Mouse (Mus musculus) kidney, embryonic 16.5 days (tissue): ENCODE results near the gene Olfr12. TPM values are rescaled to one million over a fixed set of nuclear protein-coding genes. Genes with fewer than 3 reads are reported as not detected.

ENCODE experiments used
- ATAC-seq: fragments of 200-750 bp; cut with Nextera tagmentation; 2 replicates; pipeline ENCODE4 v1.8.0; 2017; ENCODE audit warnings: moderate TSS enrichment; ENCODE audit not compliant: low FRiP score, low TSS enrichment
- H3K27ac ChIP-seq: fragments of 300-500 bp; sonication (generic); 2 replicates; pipeline ENCODE4 v1.5.1; 2014; ENCODE audit warnings: low read length
- H3K27me3 ChIP-seq: fragments of 300-500 bp; sonication (generic); 2 replicates; pipeline ENCODE4 v1.6.1; 2014; ENCODE audit warnings: low read length, control low read depth, mixed read lengths; ENCODE audit not compliant: insufficient read depth
- H3K36me3 ChIP-seq: fragments of 300-500 bp; sonication (generic); 2 replicates; pipeline ENCODE4 v1.6.1; 2014; ENCODE audit warnings: low read length, control low read depth, mixed read lengths; ENCODE audit not compliant: insufficient read depth
- H3K4me1 ChIP-seq: fragments of 300-500 bp; sonication (generic); 2 replicates; pipeline ENCODE4 v1.6.1; 2014; ENCODE audit warnings: low read length, control low read depth, mixed read lengths; ENCODE audit not compliant: insufficient read depth
- H3K4me2 ChIP-seq: fragments of 300-500 bp; sonication (generic); replicated peaks from 2 replicates; pipeline ENCODE4 v1.6.1; 2014; ENCODE audit warnings: low read depth, low read length
- H3K4me3 ChIP-seq: fragments of 300-500 bp; sonication (generic); 2 replicates; pipeline ENCODE4 v1.5.1; 2014; ENCODE audit warnings: mild to moderate bottlenecking, low read length
- H3K9ac ChIP-seq: fragments of 300-500 bp; sonication (generic); replicated peaks from 2 replicates; pipeline ENCODE4 v1.6.1; 2014; ENCODE audit warnings: low read length
- H3K9me3 ChIP-seq: fragments of 300-500 bp; sonication (generic); 2 replicates; pipeline ENCODE4 v1.6.1; 2016; ENCODE audit warnings: low read length, control low read depth
- WGBS: fragments of 180-500 bp; shearing (Covaris S2); extraction: QIAGEN DNeasy Blood & Tissue Kit; methylation state at CpG from one replicate; pipeline ENCODE4 v1.1.7; 2014; 5-methylcytosine and 5-hydroxymethylcytosine counted together
- polyA plus RNA-seq: library from polyadenylated mRNA; unstranded; fragments of >200 nt; fragmentation: Nextera tagmentation; extraction: Ambion mirVana; gene quantifications from 2 replicates; pipeline ENCODE4 v1.2.1, GENCODE M21; 2015

Gene Olfr12
- polyA plus RNA-seq, 1 experiment from 2014 or later, result not detected

DNA sequence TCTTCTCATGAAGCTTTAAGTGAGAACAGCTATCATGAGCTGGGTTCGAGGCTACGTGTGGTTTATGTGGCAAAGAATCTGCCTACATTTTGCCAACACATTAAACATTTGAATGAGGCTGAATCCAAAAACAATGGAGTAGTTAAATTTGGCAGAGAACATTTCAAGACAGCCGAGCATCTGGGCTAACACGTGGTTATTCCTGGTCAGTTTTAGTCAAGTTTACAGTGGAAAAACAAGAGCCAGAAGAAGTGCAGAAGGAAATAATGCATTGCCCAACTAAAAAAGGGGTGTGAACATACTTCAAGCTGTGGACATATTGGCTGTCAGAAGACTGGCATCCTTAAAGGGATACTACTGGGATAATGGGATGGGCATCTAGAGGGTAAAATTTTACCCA, 53.7 kb downstream of the Olfr12 start:
- ATAC-seq, result no peak
- Histone ChIP-seq H3K4me2 (no peak overlapping the region), H3K4me3 (no peak overlapping the region), H3K9me3 (no peaks in the 10 kb centered on the region), H3K27ac (no peak overlapping the region), H3K9ac (no peak overlapping the region), H3K27me3 (no peaks in the 10 kb centered on the region), H3K4me1 (no peaks in the 10 kb centered on the region), H3K36me3 (no peaks in the 10 kb centered on the region)
- 81% methylated on average over 4 of the region's 4 CpGs for WGBS

Other genes starting within 250 kb of the Olfr12 start
- gene Ndufa10, start 143.9 kb upstream of the Olfr12 start, polyA plus RNA-seq, result 348 and 378 TPM in 2 replicates
- gene Olfr1416, start 132.7 kb upstream of the Olfr12 start, polyA plus RNA-seq, result not detected in 2 replicates
- gene Olfr1415, start 121.7 kb upstream of the Olfr12 start, polyA plus RNA-seq, result not detected in 2 replicates
- gene Olfr1414, start 99.1 kb upstream of the Olfr12 start, polyA plus RNA-seq, result not detected in 2 replicates
- gene Olfr1413, start 46.5 kb upstream of the Olfr12 start, polyA plus RNA-seq, result not detected in 2 replicates
- not detected in 2 replicates for gene Olfr1412, start 32.0 kb upstream of the Olfr12 start, polyA plus RNA-seq
- not detected in 2 replicates for gene Olfr1411, start 23.4 kb upstream of the Olfr12 start, polyA plus RNA-seq
- not detected in 2 replicates for gene Olfr1410, start 12.0 kb upstream of the Olfr12 start, polyA plus RNA-seq
- gene Cops9, start 24.2 kb downstream of the Olfr12 start, polyA plus RNA-seq, result 369 and 396 TPM in 2 replicates
- 0.64 and 0.72 TPM in 2 replicates for gene Otos, start 31.1 kb downstream of the Olfr12 start, polyA plus RNA-seq
- gene Gpc1, start 213.9 kb downstream of the Olfr12 start, polyA plus RNA-seq, result 58.1 and 61.5 TPM in 2 replicates